Mouse (Mus musculus) ES-E14 (cell line): ENCODE measurements at regions not wholly inside any gene's neighbourhood (a gene's known extent, or its start where the extent isn't known, plus 50 kb on each side); places are given as distances from the start of the nearest gene placed in this dataset.

Experiments
- DNase-seq: peaks from one replicate; pipeline ENCODE4 v3.0.0-alpha.2; 2013; ENCODE audit warnings: low read depth, low spot score
- H3K27ac ChIP-seq: 2 replicates; pipeline ENCODE4 v1.5.1; 2012; ENCODE audit warnings: low read depth, mild to moderate bottlenecking, low read length, moderate library complexity, mixed read lengths; ENCODE audit not compliant: poor library complexity, insufficient read depth, severe bottlenecking
- H3K36me3 ChIP-seq: 2 replicates; pipeline ENCODE4 v1.6.1; 2012; ENCODE audit warnings: mild to moderate bottlenecking, low read length, moderate library complexity, mixed read lengths; ENCODE audit not compliant: control insufficient read depth, poor library complexity, insufficient read depth, severe bottlenecking
- H3K4me1 ChIP-seq, 2 experiments: fragments of 150-350 bp in 1 of 2; sonication (generic) in 1 of 2; 2 replicates each; pipeline ENCODE4 v1.6.1; 2012; ENCODE audit warnings: low read length in 2 of 2, mild to moderate bottlenecking in 1 of 2, mixed read lengths in 1 of 2; ENCODE audit not compliant: control insufficient read depth in 2 of 2, insufficient read depth in 2 of 2, poor library complexity in 1 of 2
- H3K4me3 ChIP-seq, 2 experiments: fragments of 150-350 bp in 1 of 2; sonication (generic) in 1 of 2; 2 replicates each; pipeline ENCODE4 v1.5.1; 2012; ENCODE audit warnings: low read length in 2 of 2, low read depth in 1 of 2, mild to moderate bottlenecking in 1 of 2, mixed read lengths in 1 of 2; ENCODE audit not compliant: insufficient read depth in 1 of 2, poor library complexity in 1 of 2, severe bottlenecking in 1 of 2
- H3K9ac ChIP-seq: 2 replicates; pipeline ENCODE4 v1.6.1; 2012; ENCODE audit warnings: low read depth, mild to moderate bottlenecking, low read length, mixed read lengths; ENCODE audit not compliant: poor library complexity, insufficient read depth, severe bottlenecking
- H3K9me3 ChIP-seq: fragments of 150-350 bp; sonication (generic); 2 replicates; pipeline ENCODE4 v1.6.1; 2012; ENCODE audit warnings: low read depth, mild to moderate bottlenecking, low read length; ENCODE audit not compliant: control insufficient read depth, insufficient read depth
- CHD2 ChIP-seq: IDR thresholded peaks from 2 replicates; pipeline ENCODE4 v1.6.1; 2014; ENCODE audit warnings: mild to moderate bottlenecking, low read depth, low read length, inconsistent platforms
- HCFC1 ChIP-seq: IDR thresholded peaks from 2 replicates; pipeline ENCODE4 v1.6.1; 2012; ENCODE audit warnings: low read length, inconsistent platforms, borderline replicate concordance; ENCODE audit not compliant: insufficient read depth
- MAFK ChIP-seq: IDR thresholded peaks from 2 replicates; pipeline ENCODE4 v1.6.1; 2014; ENCODE audit warnings: mild to moderate bottlenecking, low read depth, low read length, inconsistent platforms; ENCODE audit not compliant: insufficient read depth
- ZC3H11A ChIP-seq: IDR thresholded peaks from 2 replicates; pipeline ENCODE4 v1.6.1; 2012; ENCODE audit warnings: low read depth, mild to moderate bottlenecking, inconsistent platforms, low read length, borderline replicate concordance
- ZNF384 ChIP-seq: IDR thresholded peaks from 2 replicates; pipeline ENCODE4 v1.6.1; 2012; ENCODE audit warnings: low read depth, low read length, inconsistent platforms
- in situ Hi-C, 2 experiments: fragments of 600-800 bp; cut with MboI; formaldehyde crosslinking; loops; one replicate each; pipeline ENCODE4 v1.15.1; 2025; ENCODE audit warnings: low sequenced_read_pairs in 2 of 2, inconsistent platforms in 1 of 2; ENCODE audit not compliant: unreplicated experiment in 2 of 2

- Histone ChIP-seq H3K36me3 (no peaks in the 10 kb centered on the region), H3K4me3 (no peak overlapping the region), H3K9ac (no peak overlapping the region), H3K4me1 (no peaks in the 10 kb centered on the region), H3K9me3 (no peaks in the 10 kb centered on the region), H3K27ac (no peak overlapping the region)
- no peak for DNase-seq
- in situ Hi-C loops, result no loop called here
- TF ChIP-seq HCFC1, result no peak
- TF ChIP-seq MAFK, result no peak
- no peak for TF ChIP-seq CHD2
- TF ChIP-seq ZC3H11A, result no peak
- TF ChIP-seq ZNF384, result no peak
Observed at GRCm38 (mm10) chr2:172115604-172116206, 72.4 kb upstream of the Cbln4 start.

DNA sequence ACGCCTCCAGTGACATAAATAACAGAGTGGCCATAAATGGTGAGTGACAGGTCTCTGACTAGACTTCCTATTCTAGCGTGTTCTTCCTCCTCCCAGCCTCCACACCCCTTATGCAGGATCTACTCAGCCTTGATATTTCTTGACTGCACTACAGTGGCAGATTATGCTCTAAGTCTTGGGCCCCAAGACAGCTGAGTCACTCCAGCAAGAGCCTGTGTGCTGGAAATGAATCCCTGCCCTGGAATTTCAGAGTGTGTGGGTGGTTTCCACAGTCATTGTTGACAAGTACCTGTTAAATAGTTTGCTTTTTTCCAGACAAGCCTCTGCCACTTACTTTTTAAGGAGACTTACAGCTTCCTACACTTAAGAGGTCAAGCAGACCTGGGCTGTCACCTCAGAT is 84.3 kb upstream of the Cbln4 start:
- H3K4me3 ChIP-seq, result no peak overlapping the region
- no peak overlapping the region for H3K27ac ChIP-seq
- H3K9me3 ChIP-seq, result no peaks in the 10 kb centered on the region
- H3K4me1 ChIP-seq, result no peaks in the 10 kb centered on the region
- no peak overlapping the region for H3K9ac ChIP-seq
- in situ Hi-C loops, result no loop called here
- TF ChIP-seq ZNF384 (no peak), ZC3H11A (no peak)
- DNase-seq, result no peak
- no peaks in the 10 kb centered on the region for H3K36me3 ChIP-seq

GRCm38 (mm10) chr2:172131232-172131631 is 88.0 kb upstream of the Cbln4 start:
- Histone ChIP-seq H3K27ac (no peak overlapping the region), H3K9me3 (no peaks in the 10 kb centered on the region), H3K9ac (no peak overlapping the region), H3K36me3 (no peaks in the 10 kb centered on the region), H3K4me1 (no peaks in the 10 kb centered on the region), H3K4me3 (no peak overlapping the region)
- in situ Hi-C loops, result no loop called here
- TF ChIP-seq ZC3H11A (no peak), CHD2 (no peak), MAFK (no peak), HCFC1 (no peak), ZNF384 (no peak)
- no peak for DNase-seq

DNA sequence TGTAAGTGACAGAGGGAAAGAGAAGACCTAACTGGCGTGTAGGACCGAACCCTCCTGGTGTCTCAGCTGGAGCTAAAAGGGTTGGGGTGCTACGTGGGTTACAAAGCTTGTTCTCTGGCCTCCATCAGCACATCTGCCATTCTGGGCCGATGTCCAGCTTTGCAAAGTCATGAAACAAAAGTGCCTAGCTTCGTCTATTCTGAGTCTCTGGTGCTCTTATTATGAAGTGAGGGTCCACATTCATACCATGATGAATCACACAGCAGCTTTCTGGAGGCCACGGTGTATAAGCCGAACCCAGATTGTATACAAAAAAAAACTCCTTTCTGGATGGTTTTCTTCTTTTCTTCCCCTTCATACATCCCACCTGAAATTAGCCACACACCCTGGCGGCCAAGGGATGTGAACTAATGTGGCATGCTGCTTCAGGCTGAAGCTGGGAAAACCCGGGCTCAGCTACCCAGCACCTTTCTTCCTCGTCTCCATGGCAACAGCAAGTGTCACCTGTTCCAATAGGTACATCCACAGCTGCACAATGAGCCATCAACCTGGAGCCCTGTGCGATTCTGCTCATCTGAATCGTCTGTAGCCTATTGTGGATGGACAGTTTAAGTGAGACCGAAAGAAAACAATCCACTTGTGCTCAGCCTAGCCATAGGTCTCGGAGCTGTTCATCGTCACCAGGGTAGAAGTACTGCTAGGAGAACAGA is 89.5 kb upstream of the Cbln4 start:
- Histone ChIP-seq H3K36me3 (no peaks in the 10 kb centered on the region), H3K4me1 (no peaks in the 10 kb centered on the region), H3K9ac (no peak overlapping the region), H3K9me3 (no peaks in the 10 kb centered on the region), H3K27ac (no peak overlapping the region), H3K4me3 (no peak overlapping the region)
- in situ Hi-C loops, result no loop called here
- TF ChIP-seq CHD2 (no peak), ZC3H11A (no peak), HCFC1 (no peak), MAFK (no peak), ZNF384 (no peak)
- DNase-seq, result no peak

GRCm38 (mm10) chr2:172140080-172140479 is 96.8 kb upstream of the Cbln4 start:
- H3K9ac ChIP-seq, result no peak overlapping the region
- H3K4me1 ChIP-seq, result no peaks in the 10 kb centered on the region
- no peak for TF ChIP-seq MAFK
- TF ChIP-seq CHD2, result no peak
- TF ChIP-seq HCFC1, result no peak
- no peak for TF ChIP-seq ZC3H11A
- TF ChIP-seq ZNF384, result no peak
- H3K27ac ChIP-seq, result no peak overlapping the region
- H3K4me3 ChIP-seq, result no peak overlapping the region
- in situ Hi-C loops, result no loop called here
- no peaks in the 10 kb centered on the region for H3K36me3 ChIP-seq
- H3K9me3 ChIP-seq, result no peaks in the 10 kb centered on the region
- DNase-seq, result no peak
